Mouse (Mus musculus): ENCODE data around the gene Cep85l. TPM values are rescaled to one million over a fixed set of nuclear protein-coding genes. Genes with fewer than 3 reads are reported as not detected.

Gene Cep85l
- 10 to 100 TPM; 19.5 to 22.2 TPM for total RNA-seq (2021)
- long read RNA-seq, experiment 1, partial matches to known transcripts = 1 of 1 reads
- long read RNA-seq, experiment 1, other reads (novel, unspliced or antisense) = 0 of 1 reads
- long read RNA-seq, experiment 2, full-length matches to known transcripts = 2 of 2 reads
- long read RNA-seq, experiment 2, partial matches to known transcripts = 0 of 2 reads
- long read RNA-seq, experiment 2, other reads (novel, unspliced or antisense) = 0 of 2 reads

DNA sequence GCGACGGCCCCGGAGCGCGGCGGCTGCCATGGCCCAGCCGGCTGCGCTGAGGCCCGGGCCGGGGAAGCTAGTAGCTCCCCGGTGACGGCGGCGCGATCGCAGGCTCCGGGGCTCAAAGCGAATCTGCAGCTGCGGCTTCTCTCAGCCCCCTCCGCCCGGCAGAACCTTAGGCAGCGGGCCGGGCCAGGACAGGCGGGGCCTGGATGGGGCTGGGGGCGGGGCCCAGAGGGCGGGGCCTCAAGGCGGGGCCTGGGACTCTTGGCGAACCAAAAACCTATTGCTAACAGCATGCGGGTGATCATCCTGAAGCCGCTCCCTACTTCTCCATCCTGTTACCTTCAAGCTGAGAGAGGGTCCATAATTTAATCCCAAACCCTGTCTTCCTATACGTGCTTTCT lies at the start of gene Cep85l:
Gene Cep85l (minus strand): TSS at position 239 of the 398 bp plus-strand sequence.
- peak; percentile 85 to 90 for DNase-seq (ENCODE audit: low spot score in 2 of 2)

DNA sequence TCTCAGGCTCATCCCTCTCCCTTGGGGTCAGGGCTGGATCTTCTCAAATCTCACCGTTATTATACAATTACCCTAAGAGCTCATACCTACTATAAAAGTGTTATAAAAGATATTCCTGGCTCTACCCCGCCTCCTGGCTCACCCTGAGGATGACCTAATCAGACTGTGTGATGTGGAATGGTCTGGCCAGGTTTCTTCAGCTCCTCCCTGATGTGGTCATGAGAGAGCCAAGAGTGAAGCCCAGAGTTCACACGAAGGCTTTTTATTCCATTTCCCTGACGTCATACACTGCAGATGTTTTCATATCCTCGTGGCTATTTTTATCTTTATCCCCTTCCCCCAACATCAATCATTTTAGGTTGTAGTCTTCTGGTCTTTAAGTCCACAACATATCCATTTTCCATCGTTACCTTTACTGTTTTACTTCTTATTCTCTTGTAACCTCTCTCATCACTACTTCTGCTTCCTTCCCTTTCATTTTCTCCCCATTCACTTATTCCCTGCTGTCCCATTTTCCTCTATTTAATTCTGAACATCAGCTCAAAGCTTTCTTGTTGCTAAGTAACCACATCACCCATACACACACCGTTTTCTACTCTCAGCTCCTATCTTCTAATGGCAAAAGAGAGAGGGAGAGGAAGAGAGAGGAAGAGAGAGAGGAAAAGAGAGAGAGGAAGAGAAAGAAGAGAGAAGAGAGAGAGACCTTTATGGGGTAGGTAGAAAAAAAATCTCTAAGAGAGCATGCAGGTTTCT lies 49.1 kb upstream of the Cep85l start:
- DNase-seq (ENCODE audit: low spot score in 2 of 2) = no peak

DNA sequence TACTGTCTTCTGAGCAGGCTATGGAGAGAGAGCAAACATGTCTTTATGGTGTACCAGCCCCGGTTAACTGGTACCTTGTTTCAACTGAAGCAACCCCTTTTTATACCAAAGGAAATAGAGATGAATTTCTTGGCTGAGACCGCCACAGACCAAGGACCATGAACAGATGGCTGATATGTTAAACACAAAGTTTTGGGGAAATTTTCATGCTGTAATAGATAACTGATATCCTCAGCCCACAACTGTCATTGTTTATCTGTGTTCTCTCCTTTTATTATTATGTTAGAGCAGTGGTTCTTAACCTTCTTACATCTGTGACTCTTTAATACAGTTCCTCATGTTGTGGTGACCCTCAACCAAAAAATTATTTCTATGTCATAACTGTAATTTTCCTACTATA lies 46.8 kb upstream of the Cep85l start:
- DNase-seq (ENCODE audit: low spot score in 2 of 2) = no peak

DNA sequence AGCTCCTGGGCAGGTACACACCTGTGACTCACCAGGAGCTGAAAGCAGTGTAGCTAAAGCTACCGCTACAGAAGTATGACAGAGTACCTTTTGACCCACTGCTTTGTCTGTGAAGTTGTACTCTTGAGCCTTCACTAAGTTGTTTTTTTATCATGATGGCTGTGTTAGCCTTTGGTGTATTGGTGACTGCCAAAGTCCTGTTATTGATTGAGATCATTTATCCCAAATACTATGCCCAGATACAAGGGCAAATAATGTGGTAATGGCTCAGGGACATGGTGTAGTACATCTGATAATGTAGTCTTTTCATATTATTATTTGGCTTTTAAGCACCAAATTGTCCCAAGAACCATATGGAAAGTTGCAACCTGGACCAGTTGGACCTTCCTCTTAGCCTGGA lies 43.3 kb upstream of the Cep85l start:
- no peak for DNase-seq (ENCODE audit: low spot score in 2 of 2)

DNA sequence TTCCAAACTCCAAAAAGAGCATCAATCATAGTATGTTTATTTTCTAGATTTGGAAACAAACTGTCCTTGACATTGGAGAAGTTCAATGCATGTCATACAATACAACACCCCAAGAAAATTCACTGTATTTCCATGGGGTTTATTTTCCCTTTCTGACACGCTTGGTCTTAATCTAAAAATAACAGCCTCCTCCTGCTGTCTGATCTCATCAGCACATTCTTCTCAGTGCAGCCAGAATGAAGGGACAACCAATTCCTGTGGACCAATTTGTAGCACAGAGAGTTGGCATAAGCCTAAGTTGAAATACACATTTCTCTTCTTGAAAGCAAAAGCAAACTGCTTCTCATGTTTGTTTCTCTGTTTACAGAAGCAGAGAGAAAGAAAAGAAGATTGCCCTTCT lies 42.5 kb upstream of the Cep85l start:
- peak in 1 of 2 experiments; percentile 18 for DNase-seq (ENCODE audit: low spot score in 2 of 2)

DNA sequence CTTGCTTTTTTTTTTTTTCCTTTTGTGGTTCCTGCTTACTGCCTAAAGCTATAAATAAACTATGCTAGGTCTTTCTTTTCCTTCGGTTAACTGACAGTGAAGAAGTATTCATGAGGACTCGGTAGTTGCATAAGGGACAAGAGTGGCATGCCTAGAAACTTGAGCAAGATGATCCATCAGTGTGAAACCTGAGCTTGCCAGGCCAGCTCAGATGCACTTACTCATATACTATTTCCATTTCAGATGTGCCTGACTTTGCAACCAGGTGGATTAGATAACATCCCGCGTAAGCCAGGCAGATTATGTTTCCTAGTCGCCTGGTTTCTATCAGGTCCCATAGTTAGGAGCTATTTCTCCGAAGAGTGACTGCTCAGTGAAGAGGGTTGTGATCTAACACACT lies 41.9 kb upstream of the Cep85l start:
- no peak for DNase-seq (ENCODE audit: low spot score in 2 of 2)

DNA sequence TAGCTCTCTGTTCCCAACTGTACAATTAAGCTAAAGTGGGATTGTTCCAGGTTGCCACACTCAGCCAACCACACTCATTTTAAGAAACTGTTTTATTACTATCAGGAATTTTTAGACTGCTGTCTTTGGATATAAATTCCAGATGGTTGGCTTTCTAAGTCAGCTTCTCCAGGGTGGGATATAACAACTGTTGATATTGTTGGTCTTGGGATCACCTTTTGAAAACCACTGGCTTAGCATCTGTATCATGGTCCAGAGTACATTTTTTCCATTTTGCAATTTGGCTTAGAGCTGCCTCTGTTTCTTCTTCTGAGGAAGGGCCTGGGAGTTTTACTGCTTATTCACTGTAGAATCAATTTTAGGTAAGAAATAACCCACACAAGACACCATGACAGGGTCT lies 40.3 kb upstream of the Cep85l start:
- DNase-seq (ENCODE audit: low spot score in 2 of 2) = no peak

DNA sequence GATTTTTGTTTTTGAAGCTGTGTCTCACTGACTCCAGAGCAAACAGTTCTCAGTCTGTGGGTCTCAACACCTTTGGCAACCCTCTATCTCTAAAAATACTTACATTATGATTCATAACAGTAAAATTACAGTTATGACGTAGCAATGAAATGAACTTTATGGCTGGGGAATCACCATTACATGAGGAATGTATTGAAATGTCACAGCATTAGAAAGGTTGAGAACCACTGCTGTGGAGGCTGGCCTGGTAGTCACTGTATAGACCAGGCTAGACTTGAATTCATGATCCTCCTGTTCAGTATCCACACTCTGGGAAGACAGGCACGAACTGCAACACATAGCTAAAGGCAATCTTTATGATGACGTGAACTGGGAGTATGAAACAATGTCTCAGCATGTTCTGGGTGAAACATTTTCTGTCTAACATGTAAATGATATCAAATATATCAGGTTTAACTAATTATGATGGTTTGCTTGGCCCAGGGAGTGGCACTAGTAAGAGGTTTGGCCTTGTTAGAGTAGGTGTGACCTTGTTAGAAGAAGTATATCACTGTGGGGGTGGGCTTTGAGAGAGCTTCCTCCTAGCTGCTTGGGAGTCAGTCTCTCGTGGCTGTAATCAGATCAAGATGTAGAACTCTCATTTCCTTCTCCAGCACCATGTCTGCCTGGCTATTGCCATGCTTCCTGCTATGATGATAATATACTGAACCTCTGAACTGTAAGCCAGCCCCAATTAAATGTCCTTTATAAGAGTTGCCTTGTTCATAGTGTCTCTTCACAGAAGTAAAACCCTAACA lies 39.6 kb upstream of the Cep85l start:
- DNase-seq (ENCODE audit: low spot score in 2 of 2) = no peak

DNA sequence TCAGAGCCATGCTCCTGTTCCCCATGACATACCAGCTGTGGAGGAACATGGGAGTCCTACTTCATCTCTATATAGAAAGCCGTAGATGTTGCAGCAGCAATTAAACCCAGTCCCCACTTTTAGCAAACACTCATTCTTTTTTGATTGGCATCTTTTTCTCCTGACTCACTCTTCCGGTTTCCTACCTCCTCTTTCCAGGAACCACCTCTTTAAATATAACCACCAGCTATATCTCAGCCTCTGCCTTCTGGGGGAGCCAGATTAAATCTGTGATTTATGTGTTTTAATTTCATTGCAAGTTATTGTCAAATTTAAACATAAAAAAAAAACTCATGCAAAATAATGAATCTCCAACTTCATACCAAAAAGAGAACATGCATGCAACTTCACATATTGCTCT lies 37.3 kb upstream of the Cep85l start:
- no peak for DNase-seq (ENCODE audit: low spot score in 2 of 2)

DNA sequence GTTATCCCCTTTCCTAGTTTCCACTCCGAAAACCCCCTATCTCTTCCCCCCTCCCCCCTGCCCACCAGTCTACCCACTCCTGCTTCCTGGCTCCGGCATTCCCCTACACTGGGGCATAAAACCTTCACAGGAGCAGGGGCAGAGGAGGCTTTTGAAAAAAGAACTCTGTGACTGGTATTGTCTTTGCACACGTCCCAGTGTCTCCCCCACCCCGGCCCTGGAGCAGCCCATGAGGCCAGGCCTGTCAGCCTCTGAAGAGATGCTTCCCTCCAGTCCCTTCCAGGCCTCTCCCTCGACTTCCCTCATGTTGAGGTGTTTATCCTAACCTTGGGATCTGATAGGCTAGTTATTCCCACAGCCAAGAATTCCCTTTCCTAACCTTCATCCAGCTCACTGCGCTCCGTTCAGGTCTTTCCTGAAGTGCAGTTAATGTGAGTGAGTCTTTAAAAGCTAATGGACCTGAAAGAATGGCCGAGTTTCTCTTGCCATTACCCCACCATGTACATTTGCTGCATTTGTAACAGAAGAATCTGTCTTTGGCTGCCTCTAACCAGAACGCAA lies 36.5 kb upstream of the Cep85l start:
- no peak for DNase-seq (ENCODE audit: low spot score in 2 of 2)

DNA sequence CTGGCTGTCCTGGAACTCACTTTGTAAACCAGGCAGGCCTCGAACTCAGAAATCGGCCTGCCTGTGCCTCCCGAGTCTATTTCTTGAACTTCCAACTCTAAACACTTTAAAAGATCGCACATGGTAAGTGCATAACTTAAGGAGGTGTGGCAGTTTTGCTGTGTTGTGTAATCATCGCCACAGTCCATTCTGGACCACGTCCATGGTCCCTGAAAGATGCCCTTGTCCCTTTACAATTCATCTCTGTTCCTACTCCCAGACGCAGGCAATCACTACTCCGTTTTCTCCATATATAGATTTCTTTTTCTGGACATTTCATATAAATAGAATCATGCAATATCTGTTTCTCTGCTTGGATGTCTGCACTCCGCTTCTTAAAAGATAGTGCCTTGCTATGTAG lies 35.5 kb upstream of the Cep85l start:
- DNase-seq (ENCODE audit: low spot score in 2 of 2) = no peak

DNA sequence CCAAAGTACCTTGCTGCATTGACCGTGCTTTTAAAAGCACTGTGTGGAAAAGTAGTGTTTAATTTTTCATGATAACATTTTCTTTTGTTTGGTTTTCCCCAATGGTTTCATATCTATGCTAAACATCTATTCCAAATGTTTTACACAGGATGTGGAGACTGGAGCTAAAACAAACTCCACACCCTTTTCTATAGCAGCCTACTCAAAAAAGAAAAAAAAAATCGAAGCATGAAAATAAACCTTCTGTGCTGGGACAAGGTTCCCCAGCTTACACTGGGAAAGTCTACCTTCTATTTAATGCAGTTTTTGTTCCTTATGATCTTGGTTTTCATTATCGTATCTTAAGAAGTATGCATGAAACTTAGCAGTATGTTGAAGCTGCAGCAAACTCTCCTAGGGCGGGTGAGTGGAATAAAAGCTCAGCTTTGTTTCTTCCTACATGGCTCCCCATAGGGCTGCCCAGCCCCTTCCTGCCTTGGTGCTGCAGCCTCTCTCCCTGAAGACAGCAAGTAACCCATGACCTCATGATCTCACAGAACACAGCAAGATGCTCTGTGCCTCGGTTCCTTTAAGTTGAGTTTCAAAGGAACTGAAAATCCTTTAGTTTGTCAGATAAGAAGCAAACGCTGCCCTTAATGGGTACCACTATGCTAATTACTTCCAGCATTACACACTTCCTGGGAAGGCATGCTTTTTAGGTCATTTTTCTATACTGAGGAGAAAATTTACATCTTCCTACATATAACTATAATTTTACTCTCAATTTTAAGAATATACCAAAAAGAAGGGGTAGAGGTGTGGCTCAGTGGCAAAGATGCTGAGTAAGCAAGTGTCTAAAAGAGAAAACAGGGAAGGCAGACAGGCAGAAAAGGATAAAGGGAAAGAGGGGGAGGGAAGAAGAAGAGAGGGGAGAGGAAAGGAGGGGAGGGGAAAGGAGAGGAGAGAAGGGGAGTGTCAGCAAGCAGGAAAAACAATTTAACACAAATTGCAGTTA lies 34.6 kb upstream of the Cep85l start:
- no peak for DNase-seq (ENCODE audit: low spot score in 2 of 2)

DNA sequence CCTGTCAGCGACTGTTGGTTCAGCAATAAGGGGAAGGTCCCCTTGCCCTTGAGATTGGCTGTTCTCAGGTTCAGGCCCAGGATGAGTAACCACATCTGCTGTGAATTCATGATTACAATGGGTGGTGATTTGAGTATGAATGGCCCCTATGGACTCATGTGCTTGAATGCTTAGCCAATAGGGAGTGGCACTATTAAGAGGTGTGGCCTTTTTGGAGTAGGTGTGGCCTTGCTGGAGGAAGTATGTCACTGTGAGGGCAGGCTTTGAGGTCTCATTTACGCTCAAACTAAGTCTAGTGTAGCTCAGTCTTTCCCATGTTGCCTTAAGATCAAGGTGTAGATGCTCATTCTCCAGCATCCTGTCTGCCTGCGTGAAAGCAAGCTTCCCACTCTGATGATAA lies 33.2 kb upstream of the Cep85l start:
- DNase-seq (ENCODE audit: low spot score in 2 of 2) = no peak

DNA sequence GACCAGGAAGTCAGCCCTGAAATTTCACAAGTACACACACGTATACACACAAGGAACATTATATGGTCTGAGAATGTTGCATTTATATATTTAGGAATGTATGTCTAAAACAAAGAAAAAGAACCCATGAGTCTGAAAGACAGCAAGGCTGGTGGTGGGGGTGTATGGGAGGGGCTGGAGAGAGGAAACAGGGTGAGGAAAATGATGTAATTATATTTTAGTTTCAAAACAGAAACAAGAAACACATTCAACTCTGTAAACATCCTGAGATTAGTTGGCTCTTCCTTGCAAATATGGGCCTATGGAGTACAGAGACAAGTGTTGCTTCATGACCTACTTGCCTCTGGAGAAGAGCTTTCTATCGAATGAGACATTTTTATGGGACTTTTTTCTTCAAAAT lies 32.4 kb upstream of the Cep85l start:
- no peak for DNase-seq (ENCODE audit: low spot score in 2 of 2)

DNA sequence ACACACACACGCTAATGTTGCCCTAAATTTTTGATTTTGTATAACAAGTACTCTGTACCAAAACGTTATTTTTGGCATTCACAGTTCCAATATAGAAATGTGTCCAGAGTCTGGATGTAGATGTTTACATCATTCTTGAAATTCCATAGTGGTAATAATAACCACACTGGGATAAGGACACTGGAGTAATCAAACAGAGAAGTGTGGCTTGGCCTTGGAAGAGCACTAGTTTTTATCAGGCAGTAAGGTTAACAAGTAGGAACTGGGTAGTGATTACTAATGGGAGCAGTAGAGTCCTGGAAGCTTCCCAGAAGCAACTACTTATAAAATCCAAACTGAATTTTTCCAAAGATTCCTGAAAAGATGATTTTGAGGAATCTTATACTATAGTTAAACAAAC lies 31.1 kb upstream of the Cep85l start:
- no peak for DNase-seq (ENCODE audit: low spot score in 2 of 2)

DNA sequence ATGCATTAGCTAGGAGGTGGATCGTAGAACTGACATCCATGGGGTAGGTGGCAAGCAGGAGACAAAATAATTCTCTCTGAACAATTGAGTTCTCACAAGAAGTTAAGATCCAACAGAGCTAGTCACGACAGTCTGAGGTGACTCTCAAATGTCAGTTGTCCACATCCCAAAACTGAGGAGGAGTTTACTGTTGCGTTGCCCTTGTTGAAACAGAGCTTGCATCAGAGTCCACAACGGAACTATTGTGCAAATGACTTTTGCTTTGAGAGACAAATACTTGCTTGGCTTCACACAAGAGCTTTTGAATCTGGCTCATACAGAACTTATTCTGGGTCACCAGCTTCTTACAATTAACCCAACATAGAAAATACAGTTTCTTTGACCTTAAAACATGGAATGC lies 27.7 kb upstream of the Cep85l start:
- DNase-seq (ENCODE audit: low spot score in 2 of 2) = peak in 1 of 2 experiments; percentile 15

DNA sequence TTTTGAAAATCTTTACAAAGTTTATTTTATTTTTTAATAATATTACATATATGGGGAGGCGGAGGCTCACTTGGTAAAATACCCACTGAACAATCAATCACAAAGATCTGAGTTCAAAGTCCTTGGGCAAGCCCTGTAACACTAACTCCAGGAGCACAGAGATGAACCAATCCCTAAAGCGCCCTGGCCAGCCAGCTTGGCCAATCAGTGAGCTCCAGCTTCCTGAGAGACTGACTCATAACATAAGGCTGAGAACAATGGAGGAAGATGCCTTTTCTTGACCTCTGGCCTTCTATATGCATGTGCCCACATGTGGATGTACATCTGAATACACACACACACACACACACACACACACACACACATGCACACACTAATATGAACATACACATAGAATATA lies 27.1 kb upstream of the Cep85l start:
- no peak for DNase-seq (ENCODE audit: low spot score in 2 of 2)

DNA sequence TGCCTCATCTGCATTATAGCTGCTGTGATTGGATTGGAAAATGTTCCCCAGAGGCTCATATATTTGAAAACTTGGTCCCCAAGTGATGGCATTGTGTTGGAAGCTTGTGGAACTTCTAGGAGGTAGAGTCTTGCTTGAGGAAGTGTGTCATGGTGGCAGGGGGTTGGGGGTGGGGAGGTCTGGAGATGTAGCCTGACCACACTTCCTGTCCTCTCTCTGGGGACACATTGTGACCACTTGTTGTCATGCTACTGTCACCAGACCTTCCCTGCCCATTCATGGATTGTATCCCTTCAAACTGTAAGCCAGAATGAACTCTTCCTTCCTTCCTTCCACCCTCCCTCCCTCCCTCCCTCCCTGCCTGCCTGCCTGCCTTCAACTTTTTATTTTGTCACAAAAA lies 22.5 kb upstream of the Cep85l start:
- DNase-seq (ENCODE audit: low spot score in 2 of 2) = no peak

DNA sequence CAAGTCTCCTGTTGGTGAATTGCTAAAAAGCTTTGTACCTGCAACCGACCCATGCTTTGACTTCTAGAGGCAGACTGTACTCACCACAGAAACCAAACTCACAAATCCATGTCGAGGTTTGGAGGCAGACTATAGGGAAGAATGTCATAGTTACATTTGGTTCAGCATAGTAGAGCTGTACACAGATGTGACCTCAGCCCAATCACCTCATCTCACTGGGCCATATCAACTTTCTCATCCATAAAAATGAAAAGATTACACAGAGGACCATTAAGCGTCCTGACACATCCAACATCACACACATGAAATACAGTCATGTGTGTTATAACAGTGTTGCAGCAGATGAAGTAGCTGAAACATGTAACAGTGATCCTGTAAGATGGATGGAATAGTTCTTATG lies 19.3 kb upstream of the Cep85l start:
- DNase-seq (ENCODE audit: low spot score in 2 of 2) = no peak

DNA sequence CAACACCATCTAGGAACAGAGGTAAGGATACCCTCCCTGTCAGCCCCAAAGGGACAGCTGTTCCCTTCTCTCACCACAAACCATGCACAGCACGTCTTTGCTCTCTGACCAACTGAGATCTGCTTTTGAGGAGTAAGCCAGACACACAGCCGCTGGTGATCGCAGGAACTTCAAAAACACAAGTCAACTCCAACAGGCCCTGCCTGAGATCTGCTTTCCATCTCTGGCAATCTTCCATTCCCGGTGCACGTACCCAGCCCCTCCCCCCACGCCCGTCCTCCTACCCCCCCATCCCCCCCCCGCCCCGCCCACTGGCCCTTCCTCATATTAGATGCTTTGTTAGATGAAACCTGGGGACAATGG lies 18.8 kb upstream of the Cep85l start:
- peak in 1 of 2 experiments; percentile 15 for DNase-seq (ENCODE audit: low spot score in 2 of 2)
